Mouse (Mus musculus) forebrain, embryonic 15.5 days (tissue): ENCODE results near the gene Ehbp1l1. TPM values are rescaled to one million over a fixed set of nuclear protein-coding genes. Genes with fewer than 3 reads are reported as not detected.
A peak's percentile ranks its signal among the peaks of the same experiment; 100 is the strongest.

Source experiments
- ATAC-seq: fragments of 200-750 bp; cut with Nextera tagmentation; replicated peaks from 2 replicates; pipeline ENCODE4 v1.8.0; 2017; ENCODE audit warnings: mild to moderate bottlenecking, moderate TSS enrichment, moderate library complexity
- H3K27ac ChIP-seq: fragments of 300-500 bp; sonication (generic); replicated peaks from 2 replicates; pipeline ENCODE4 v1.5.1; 2015; ENCODE audit warnings: mild to moderate bottlenecking, inconsistent platforms
- H3K27me3 ChIP-seq: fragments of 300-500 bp; sonication (generic); 2 replicates; pipeline ENCODE4 v1.6.1; 2015; ENCODE audit warnings: inconsistent platforms
- H3K36me3 ChIP-seq: fragments of 300-500 bp; sonication (generic); 2 replicates; pipeline ENCODE4 v1.6.1; 2015; ENCODE audit warnings: mild to moderate bottlenecking, inconsistent platforms
- H3K4me1 ChIP-seq: fragments of 300-500 bp; sonication (generic); 2 replicates; pipeline ENCODE4 v1.6.1; 2015; ENCODE audit warnings: inconsistent platforms
- H3K4me2 ChIP-seq: fragments of 300-500 bp; sonication (generic); replicated peaks from 2 replicates; pipeline ENCODE4 v1.6.1; 2015; ENCODE audit warnings: mild to moderate bottlenecking, inconsistent platforms
- H3K4me3 ChIP-seq: fragments of 300-500 bp; sonication (generic); 2 replicates; pipeline ENCODE4 v1.5.1; 2015; ENCODE audit warnings: mild to moderate bottlenecking, inconsistent platforms
- H3K9ac ChIP-seq: fragments of 300-500 bp; sonication (generic); replicated peaks from 2 replicates; pipeline ENCODE4 v1.6.1; 2015; ENCODE audit warnings: mild to moderate bottlenecking, inconsistent platforms
- H3K9me3 ChIP-seq: fragments of 300-500 bp; sonication (generic); 2 replicates; pipeline ENCODE4 v1.6.1; 2016; ENCODE audit warnings: inconsistent platforms
- WGBS: fragments of 180-500 bp; shearing (Covaris S2); methylation state at CpG from one replicate; pipeline ENCODE4 v1.1.7; 2015; ENCODE audit warnings: mixed read lengths; 5-methylcytosine and 5-hydroxymethylcytosine counted together
- polyA plus RNA-seq: library from polyadenylated mRNA; unstranded; fragments of >200 nt; fragmentation: Nextera tagmentation; extraction: Ambion mirVana; gene quantifications from 2 replicates; pipeline ENCODE4 v1.2.1, GENCODE M21; 2015

Ehbp1l1 gene
- polyA plus RNA-seq, 1 experiment from 2014 or later, result 13.3 TPM

- Histone ChIP-seq H3K4me1 (peaks cover 24% of the 10 kb centered on the region), H3K36me3 (peaks cover 56% of the 10 kb centered on the region), H3K4me2 (no peak overlapping the region), H3K9ac (no peak overlapping the region), H3K27me3 (no peaks in the 10 kb centered on the region), H3K4me3 (no peak overlapping the region), H3K27ac (no peak overlapping the region), H3K9me3 (no peaks in the 10 kb centered on the region)
- WGBS, result 97% methylated on average over 19 of the region's 19 CpGs
- ATAC-seq, result no peak
Measured at GRCm38 (mm10) chr19:5685431-5685830, 40.7 kb downstream of the Ehbp1l1 start.

- Histone ChIP-seq H3K9me3 (no peaks in the 10 kb centered on the region), H3K27ac (no peak overlapping the region), H3K27me3 (no peaks in the 10 kb centered on the region), H3K9ac (no peak overlapping the region), H3K4me3 (no peak overlapping the region), H3K36me3 (peaks cover 58% of the 10 kb centered on the region), H3K4me2 (no peak overlapping the region), H3K4me1 (peaks cover 19% of the 10 kb centered on the region)
- WGBS, result 94% methylated on average over 13 of the region's 13 CpGs
- no peak for ATAC-seq
Measured at GRCm38 (mm10) chr19:5684985-5685384, 41.1 kb downstream of the Ehbp1l1 start.

GRCm38 (mm10) chr19:5684236-5684635 lies 41.9 kb downstream of the Ehbp1l1 start:
- H3K9ac ChIP-seq, result no peak overlapping the region
- no peak overlapping the region for H3K4me2 ChIP-seq
- peaks cover 12% of the 10 kb centered on the region for H3K4me1 ChIP-seq
- H3K36me3 ChIP-seq, result peaks cover 66% of the 10 kb centered on the region
- no peak overlapping the region for H3K27ac ChIP-seq
- H3K27me3 ChIP-seq, result no peaks in the 10 kb centered on the region
- H3K9me3 ChIP-seq, result no peaks in the 10 kb centered on the region
- no peak for ATAC-seq
- 92% methylated on average over 12 of the region's 12 CpGs for WGBS
- H3K4me3 ChIP-seq, result no peak overlapping the region

DNA sequence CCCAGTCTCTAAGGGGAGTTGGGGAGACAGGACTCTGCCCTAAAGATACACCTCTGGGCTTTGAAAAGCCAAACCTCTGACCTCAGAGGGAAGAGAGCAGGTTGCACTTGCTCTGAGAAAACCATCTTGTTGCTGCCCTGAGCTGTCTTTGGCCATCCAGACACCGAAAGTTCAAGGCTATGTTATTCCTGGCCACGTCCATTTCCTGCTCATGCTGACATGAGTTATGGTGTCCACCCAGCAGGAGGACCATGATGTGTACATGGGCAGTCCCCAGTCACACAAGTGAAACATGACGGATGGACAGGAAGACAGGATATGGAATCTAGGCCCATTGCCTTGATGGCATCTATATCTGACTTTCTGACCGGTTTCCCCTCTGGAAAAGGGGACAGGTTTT lies 45.7 kb downstream of the Ehbp1l1 start:
- WGBS, result 95% methylated on average over 4 of the region's 4 CpGs

GRCm38 (mm10) chr19:5668372-5668771 lies 57.7 kb downstream of the Ehbp1l1 start:
- ATAC-seq, result no peak
- Histone ChIP-seq H3K4me2 (no peak overlapping the region), H3K9ac (no peak overlapping the region), H3K27ac (no peak overlapping the region), H3K27me3 (no peaks in the 10 kb centered on the region), H3K4me1 (peaks cover 8% of the 10 kb centered on the region), H3K4me3 (no peak overlapping the region), H3K9me3 (no peaks in the 10 kb centered on the region), H3K36me3 (peaks cover 64% of the 10 kb centered on the region)
- 87% methylated on average over 4 of the region's 4 CpGs for WGBS

More for the DNA sequence above, 45.7 kb downstream of the Ehbp1l1 start:
- Histone ChIP-seq H3K9me3 (no peaks in the 10 kb centered on the region), H3K4me3 (no peak overlapping the region), H3K27me3 (no peaks in the 10 kb centered on the region), H3K4me2 (no peak overlapping the region), H3K27ac (no peak overlapping the region), H3K36me3 (peaks cover 88% of the 10 kb centered on the region), H3K9ac (no peak overlapping the region), H3K4me1 (no peaks in the 10 kb centered on the region)
- no peak for ATAC-seq

GRCm38 (mm10) chr19:5666386-5666785 lies 59.7 kb downstream of the Ehbp1l1 start:
- Histone ChIP-seq H3K9ac (no peak overlapping the region), H3K9me3 (no peaks in the 10 kb centered on the region), H3K4me2 (no peak overlapping the region), H3K27ac (no peak overlapping the region), H3K27me3 (no peaks in the 10 kb centered on the region), H3K36me3 (peaks cover 46% of the 10 kb centered on the region), H3K4me3 (no peak overlapping the region), H3K4me1 (peaks cover 16% of the 10 kb centered on the region)
- no peak for ATAC-seq
- WGBS, result 84% methylated on average over 18 of the region's 18 CpGs

DNA sequence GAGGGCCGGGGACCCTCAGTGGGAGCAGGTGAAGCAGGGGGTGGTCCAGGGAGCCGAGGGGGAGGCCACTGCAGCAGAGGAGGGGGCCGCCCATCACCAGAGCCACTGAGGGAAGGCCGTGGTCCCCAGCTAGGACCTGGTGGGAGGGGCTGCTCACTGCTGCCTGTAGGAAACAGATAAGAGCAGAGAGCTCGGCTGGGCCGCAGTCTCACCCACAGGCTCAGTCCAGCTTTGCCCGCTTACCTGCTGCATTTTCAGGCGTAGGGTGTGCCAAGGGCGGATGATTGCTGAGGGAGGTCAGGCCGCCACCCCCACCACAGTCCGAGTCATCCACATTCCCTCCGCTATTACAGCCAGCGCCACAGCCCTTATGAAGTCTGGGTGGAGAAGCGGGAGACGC lies 60.7 kb downstream of the Ehbp1l1 start:
- peaks cover 16% of the 10 kb centered on the region for H3K4me1 ChIP-seq
- peaks cover 40% of the 10 kb centered on the region for H3K36me3 ChIP-seq
- no peak overlapping the region for H3K27ac ChIP-seq
- H3K4me2 ChIP-seq, result no peak overlapping the region
- no peaks in the 10 kb centered on the region for H3K27me3 ChIP-seq
- H3K9ac ChIP-seq, result no peak overlapping the region
- no peak overlapping the region for H3K4me3 ChIP-seq
- ATAC-seq, result no peak
- 90% methylated on average over 15 of the region's 15 CpGs for WGBS
- no peaks in the 10 kb centered on the region for H3K9me3 ChIP-seq

- H3K4me2 ChIP-seq, result no peak overlapping the region
- H3K9me3 ChIP-seq, result no peaks in the 10 kb centered on the region
- H3K27ac ChIP-seq, result no peak overlapping the region
- H3K4me1 ChIP-seq, result peaks cover 16% of the 10 kb centered on the region
- H3K9ac ChIP-seq, result no peak overlapping the region
- H3K36me3 ChIP-seq, result peaks cover 35% of the 10 kb centered on the region
- WGBS, result 95% methylated on average over 10 of the region's 10 CpGs
- no peak for ATAC-seq
- no peaks in the 10 kb centered on the region for H3K27me3 ChIP-seq
- H3K4me3 ChIP-seq, result no peak overlapping the region
Measured at GRCm38 (mm10) chr19:5664669-5665257, 61.4 kb downstream of the Ehbp1l1 start.

DNA sequence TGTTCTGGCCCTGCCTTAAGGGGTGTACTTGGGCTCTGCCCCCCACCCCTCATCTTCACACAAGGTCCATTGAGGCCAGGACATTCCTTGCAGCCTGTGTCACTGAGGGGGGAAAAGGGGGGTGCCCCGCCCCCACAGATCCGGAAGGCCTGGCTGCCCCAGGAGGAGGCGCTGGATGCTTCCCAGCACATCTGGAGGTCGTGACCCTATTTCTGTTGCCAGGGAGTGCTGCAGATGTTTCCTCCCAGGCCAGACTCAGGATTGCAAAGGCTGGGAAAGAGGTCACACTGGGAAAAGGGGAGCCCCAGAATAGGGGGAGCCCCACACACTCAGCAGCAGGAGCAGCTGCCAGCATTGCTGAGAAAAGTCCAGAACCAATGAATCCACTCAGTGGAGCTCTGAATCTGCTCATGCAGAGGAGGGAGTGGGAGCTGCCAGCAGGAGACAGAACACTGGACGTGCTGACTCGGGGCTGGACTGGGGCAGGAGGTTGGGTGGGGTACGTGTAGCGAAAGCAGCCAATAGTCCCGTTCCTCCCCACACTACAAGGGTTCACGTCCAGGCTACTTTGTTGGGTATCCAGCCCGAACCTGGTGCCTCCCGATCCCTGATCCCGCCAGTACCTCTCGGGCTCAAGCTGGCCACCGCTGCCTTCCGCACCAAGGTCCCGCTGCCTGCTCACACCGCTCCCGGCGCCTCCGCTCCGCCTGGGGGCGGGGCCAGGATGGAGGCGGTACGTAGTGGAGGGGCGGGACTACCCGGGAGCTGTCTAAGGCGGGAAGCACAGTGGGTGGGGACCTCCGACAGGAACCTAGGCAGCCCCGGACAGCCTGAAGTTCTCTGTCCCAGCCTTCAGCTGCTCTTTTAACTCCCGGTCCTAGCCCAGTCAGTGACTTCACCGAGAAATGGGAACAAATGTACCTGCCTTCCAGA lies 62.9 kb downstream of the Ehbp1l1 start, which contains the start of gene Sipa1:
Gene Sipa1 (minus strand): TSS at position 727 of the 933 bp plus-strand sequence.
- Histone ChIP-seq H3K36me3 (peaks cover 30% of the 10 kb centered on the region), H3K9me3 (no peaks in the 10 kb centered on the region), H3K9ac (peak within 1 kb of the TSS; percentile 37), H3K27ac (peak within 1 kb of the TSS; percentile 39), H3K4me3 (peak within 1 kb of the TSS; percentile 41), H3K27me3 (no peaks in the 10 kb centered on the region), H3K4me2 (peak within 1 kb of the TSS; percentile 55), H3K4me1 (peaks cover 16% of the 10 kb centered on the region)
- 2% methylated on average over 32 of the region's 32 CpGs for WGBS
- ATAC-seq, result peak; percentile 80

GRCm38 (mm10) chr19:5662310-5662709 lies 63.8 kb downstream of the Ehbp1l1 start:
- Histone ChIP-seq H3K27me3 (no peaks in the 10 kb centered on the region), H3K9me3 (no peaks in the 10 kb centered on the region), H3K9ac (no peak overlapping the region), H3K4me3 (peak overlapping the region; percentile 41), H3K4me1 (peaks cover 16% of the 10 kb centered on the region), H3K27ac (0 out of 2 replicates have a peak overlapping the region, but pooled peaks have one; percentile 39), H3K4me2 (peak overlapping the region; percentile 55; the same call in 1 of the 2 replicates), H3K36me3 (peaks cover 29% of the 10 kb centered on the region)
- 83% methylated on average over 8 of the region's 8 CpGs for WGBS
- ATAC-seq, result no peak

- 84% methylated on average over 16 of the region's 16 CpGs for WGBS
- H3K4me2 ChIP-seq, result no peak overlapping the region
- no peak overlapping the region for H3K4me3 ChIP-seq
- H3K36me3 ChIP-seq, result peaks cover 17% of the 10 kb centered on the region
- H3K9me3 ChIP-seq, result no peaks in the 10 kb centered on the region
- H3K27me3 ChIP-seq, result no peaks in the 10 kb centered on the region
- H3K27ac ChIP-seq, result peak overlapping the region; percentile 37
- no peak for ATAC-seq
- H3K9ac ChIP-seq, result no peak overlapping the region
- peaks cover 16% of the 10 kb centered on the region for H3K4me1 ChIP-seq
Measured at GRCm38 (mm10) chr19:5660942-5661751, 65.0 kb downstream of the Ehbp1l1 start.
